Mouse (Mus musculus) intestine, postnatal 0 days (tissue): ENCODE measurements around the gene Psmf1. TPM values are rescaled to one million over a fixed set of nuclear protein-coding genes. Genes with fewer than 3 reads are reported as not detected.

ENCODE experiments used
- ATAC-seq: fragments of 200-750 bp; cut with Nextera tagmentation; 2 replicates; pipeline ENCODE4 v1.8.0; 2017; ENCODE audit warnings: mild to moderate bottlenecking, moderate TSS enrichment, moderate library complexity
- H3K27ac ChIP-seq: fragments of 300-500 bp; sonication (generic); 2 replicates; pipeline ENCODE4 v1.5.1; 2014; ENCODE audit warnings: mild to moderate bottlenecking, low read depth, low read length, moderate library complexity
- H3K27me3 ChIP-seq: fragments of 300-500 bp; sonication (generic); replicated peaks from 2 replicates; pipeline ENCODE4 v1.6.1; 2014; ENCODE audit warnings: low read length, mixed read lengths; ENCODE audit not compliant: control insufficient read depth, insufficient read depth
- H3K36me3 ChIP-seq: fragments of 300-500 bp; sonication (generic); 2 replicates; pipeline ENCODE4 v1.6.1; 2014; ENCODE audit warnings: mild to moderate bottlenecking, moderate library complexity; ENCODE audit not compliant: control insufficient read depth, insufficient read depth
- H3K4me1 ChIP-seq: fragments of 300-500 bp; sonication (generic); replicated peaks from 2 replicates; pipeline ENCODE4 v1.6.1; 2014; ENCODE audit warnings: antibody characterized with exemption, low read length, mixed read lengths; ENCODE audit not compliant: control insufficient read depth, insufficient read depth
- H3K4me2 ChIP-seq: fragments of 300-500 bp; sonication (generic); replicated peaks from 2 replicates; pipeline ENCODE4 v1.6.1; 2014; ENCODE audit warnings: low read depth, mild to moderate bottlenecking, moderate library complexity
- H3K4me3 ChIP-seq: fragments of 300-500 bp; sonication (generic); 2 replicates; pipeline ENCODE4 v1.5.1; 2014; ENCODE audit warnings: low read depth, low read length
- H3K9ac ChIP-seq: fragments of 300-500 bp; sonication (generic); 2 replicates; pipeline ENCODE4 v1.6.1; 2014; ENCODE audit warnings: mild to moderate bottlenecking, low read depth, low read length
- H3K9me3 ChIP-seq: fragments of 300-500 bp; sonication (generic); 2 replicates; pipeline ENCODE4 v1.6.1; 2016; ENCODE audit warnings: mixed run types; ENCODE audit not compliant: control insufficient read depth
- CTCF ChIP-seq: sonication (generic); IDR thresholded peaks from 2 replicates; pipeline ENCODE4 v1.5.1; 2016; ENCODE audit warnings: low read depth, mild to moderate bottlenecking, control low read depth, antibody characterized with exemption, moderate library complexity
- WGBS: fragments of 180-500 bp; shearing (Covaris S2); extraction: QIAGEN DNeasy Blood & Tissue Kit; methylation state at CpG from one replicate; pipeline ENCODE4 v1.1.7; 2014; 5-methylcytosine and 5-hydroxymethylcytosine counted together
- polyA plus RNA-seq: library from polyadenylated mRNA; unstranded; fragments of >200 nt; fragmentation: Nextera tagmentation; extraction: Ambion mirVana; gene quantifications from 2 replicates; pipeline ENCODE4 v1.2.1, GENCODE M21; 2015

The Psmf1 gene
- polyA plus RNA-seq, 1 experiment from 2014 or later, result 36.0 TPM

GRCm38 (mm10) chr2:151747847-151748705, 4.1 kb upstream of the Psmf1 start:
- H3K9me3 ChIP-seq, result no peaks in the 10 kb centered on the region

GRCm38 (mm10) chr2:151742850-151743679, 921 bp downstream of the Psmf1 start:
- no peak for ATAC-seq
- 0 out of 2 replicates have a peak, but pooled peaks cover 7% of the 10 kb centered on the region for H3K4me1 ChIP-seq
- TF ChIP-seq CTCF, result no peak
- H3K4me2 ChIP-seq, result no peak overlapping the region
- no peaks in the 10 kb centered on the region for H3K27me3 ChIP-seq
- H3K9ac ChIP-seq, result no peak overlapping the region
- H3K36me3 ChIP-seq, result no peaks in the 10 kb centered on the region
- 58% methylated on average over 6 of the region's 6 CpGs for WGBS
- H3K9me3 ChIP-seq, result no peaks in the 10 kb centered on the region
- H3K4me3 ChIP-seq, result no peak overlapping the region
- H3K27ac ChIP-seq, result no peak overlapping the region

More at GRCm38 (mm10) chr2:151747847-151748705, 4.1 kb upstream of the Psmf1 start:
- Histone ChIP-seq H3K27ac (no peak overlapping the region), H3K4me1 (no peaks in the 10 kb centered on the region), H3K27me3 (no peaks in the 10 kb centered on the region), H3K9ac (no peak overlapping the region), H3K4me3 (no peak overlapping the region), H3K4me2 (no peak overlapping the region), H3K36me3 (no peaks in the 10 kb centered on the region)
- TF ChIP-seq CTCF, result peak; percentile 81
- ATAC-seq, result 0 out of 2 replicates have a peak, but pooled peaks have one; percentile 13
- 36% methylated on average over 19 of the region's 19 CpGs for WGBS

DNA sequence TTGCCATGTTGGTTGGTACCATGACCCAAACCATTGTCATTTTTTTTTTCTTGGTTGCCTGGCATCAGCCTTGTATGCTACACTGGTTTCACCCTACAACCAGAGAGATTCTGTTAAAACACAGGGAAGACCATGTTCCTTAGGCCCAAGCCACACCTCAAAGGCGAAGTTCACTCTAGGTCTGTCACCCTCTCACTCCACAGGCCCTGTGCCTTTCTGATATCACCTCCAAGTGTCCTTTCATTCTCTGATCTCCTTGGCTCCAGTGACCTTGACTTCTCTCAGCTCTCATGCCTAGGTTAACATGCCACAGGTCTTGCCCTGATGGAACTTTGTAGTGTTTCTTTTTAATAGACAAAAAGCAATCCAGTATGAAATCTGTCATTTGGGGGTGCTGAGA, 1.9 kb downstream of the Psmf1 start:
- H3K27ac ChIP-seq, result no peak overlapping the region
- H3K4me2 ChIP-seq, result no peak overlapping the region
- H3K9me3 ChIP-seq, result no peaks in the 10 kb centered on the region
- H3K9ac ChIP-seq, result no peak overlapping the region
- no peaks in the 10 kb centered on the region for H3K27me3 ChIP-seq
- no peaks in the 10 kb centered on the region for H3K36me3 ChIP-seq
- H3K4me3 ChIP-seq, result no peak overlapping the region
- no peak for TF ChIP-seq CTCF
- H3K4me1 ChIP-seq, result 0 out of 2 replicates have a peak, but pooled peaks cover 7% of the 10 kb centered on the region
- no peak for ATAC-seq
- WGBS, result 97% methylated on average over 1 of the region's 1 CpGs

GRCm38 (mm10) chr2:151740741-151741526, 3.1 kb downstream of the Psmf1 start:
- TF ChIP-seq CTCF, result no peak
- Histone ChIP-seq H3K4me1 (0 out of 2 replicates have a peak, but pooled peaks cover 7% of the 10 kb centered on the region), H3K4me3 (peak overlapping the region; percentile 80), H3K27ac (peak overlapping the region; percentile 36), H3K27me3 (no peaks in the 10 kb centered on the region), H3K36me3 (no peaks in the 10 kb centered on the region), H3K9ac (peak overlapping the region; percentile 77), H3K9me3 (no peaks in the 10 kb centered on the region), H3K4me2 (peak overlapping the region; percentile 85)
- under 1% methylated on average over 61 of the region's 61 CpGs for WGBS
- peak; percentile 92 for ATAC-seq

- Histone ChIP-seq H3K9me3 (no peaks in the 10 kb centered on the region), H3K27ac (no peak overlapping the region), H3K27me3 (no peaks in the 10 kb centered on the region), H3K36me3 (peaks cover 9% of the 10 kb centered on the region; the same call in 1 of the 2 replicates), H3K4me3 (no peak overlapping the region), H3K9ac (no peak overlapping the region), H3K4me2 (peak overlapping the region; percentile 85), H3K4me1 (0 out of 2 replicates have a peak, but pooled peaks cover 7% of the 10 kb centered on the region)
- no peak for TF ChIP-seq CTCF
- no peak for ATAC-seq
- WGBS, result 87% methylated on average over 7 of the region's 7 CpGs
These were observed 4.5 kb downstream of the Psmf1 start for GRCm38 (mm10) chr2:151739505-151739904.
